Mouse (Mus musculus) Patski (cell line): ENCODE measurements at regions not wholly inside any gene's neighbourhood (a gene's known extent, or its start where the extent isn't known, plus 50 kb on each side); places are given as distances from the start of the nearest gene placed in this dataset.
A peak's percentile ranks its signal among the peaks of the same experiment; 100 is the strongest.

Experiments used
- ATAC-seq: fragments of 100-300 bp; one replicate; pipeline ENCODE4 v1.8.0; 2021
- CTCF ChIA-PET: fragments of 350-600 bp; sonication (Branson Sonifier 250); formaldehyde crosslinking; loops from one replicate; lab custom pipeline; 2022; ENCODE audit warnings: inconsistent platforms; lab: Charles Lee
- POLR2A ChIA-PET: fragments of 350-600 bp; sonication (Branson Sonifier 250); formaldehyde crosslinking; loops from one replicate; lab custom pipeline; 2022; ENCODE audit warnings: antibody characterized with exemption, inconsistent platforms; lab: Charles Lee
- DNase-seq: peaks from one replicate; pipeline ENCODE4 v3.0.0-alpha.2; 2011; ENCODE audit warnings: low read depth, low spot score
- H3K27me3 ChIP-seq: fragments of 371-371 bp; one replicate; pipeline ENCODE4 v1.5.1; 2021
- CTCF ChIP-seq: fragments of 100-300 bp; IDR thresholded peaks from one replicate; pipeline ENCODE4 v1.5.1; 2021
- in situ Hi-C: fragments of 300-500 bp; cut with MboI; formaldehyde crosslinking; loops from 3 replicates; pipeline ENCODE4 v1.11.1; 2018; ENCODE audit warnings: low pct_unique_long_range_greater_than_20kb, mixed read lengths

DNA sequence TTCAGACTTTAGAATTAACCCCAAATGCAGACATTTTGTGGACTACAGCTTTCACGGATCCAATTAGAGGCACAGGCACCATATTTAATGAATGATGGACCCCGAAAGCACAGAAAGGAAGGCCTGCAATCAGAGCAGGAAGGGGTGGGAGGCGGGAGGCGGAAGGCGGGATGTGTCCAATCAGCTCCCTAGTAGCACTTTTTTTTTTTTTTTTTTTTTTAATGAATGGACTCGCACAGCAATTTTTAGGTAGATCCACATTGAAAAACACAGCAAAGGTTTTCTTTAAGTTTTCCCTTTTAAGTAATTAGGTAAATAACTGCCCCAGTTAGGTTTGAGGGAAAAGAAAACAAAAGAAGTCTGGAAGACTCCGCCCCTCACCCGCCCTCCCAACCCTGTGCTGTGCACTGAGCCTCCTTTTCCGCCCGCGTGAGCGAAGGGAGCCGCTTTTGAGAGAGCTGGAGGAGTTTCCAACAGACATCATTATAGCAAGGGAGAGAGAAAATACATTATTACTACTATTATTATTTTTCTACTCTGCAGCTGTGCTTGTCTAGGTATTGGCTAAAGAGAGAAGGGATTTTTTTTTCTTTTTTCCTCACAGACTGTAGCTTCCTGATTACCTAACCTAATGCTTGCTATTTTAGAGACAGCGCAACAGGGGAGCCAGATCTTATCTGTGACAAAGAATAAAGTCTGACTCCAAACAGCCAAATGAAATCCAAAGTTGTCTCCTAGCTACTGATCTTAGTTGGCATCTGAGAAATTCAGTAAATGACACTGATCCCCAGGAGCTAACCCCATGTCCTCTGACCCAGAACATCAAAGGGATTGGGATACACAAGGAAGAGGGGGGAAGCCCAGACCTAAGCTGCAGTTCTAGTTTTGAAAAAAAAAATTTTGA, 232.0 kb upstream of the Sash1 start:
- ChIA-PET CTCF (no interaction called here), POLR2A (no interaction called here)
- in situ Hi-C loops: no loop called here
- peaks cover 14% of the 10 kb centered on the region for H3K27me3 ChIP-seq
- TF ChIP-seq CTCF: no peak
- DNase-seq: no peak
- ATAC-seq: no peak

DNA sequence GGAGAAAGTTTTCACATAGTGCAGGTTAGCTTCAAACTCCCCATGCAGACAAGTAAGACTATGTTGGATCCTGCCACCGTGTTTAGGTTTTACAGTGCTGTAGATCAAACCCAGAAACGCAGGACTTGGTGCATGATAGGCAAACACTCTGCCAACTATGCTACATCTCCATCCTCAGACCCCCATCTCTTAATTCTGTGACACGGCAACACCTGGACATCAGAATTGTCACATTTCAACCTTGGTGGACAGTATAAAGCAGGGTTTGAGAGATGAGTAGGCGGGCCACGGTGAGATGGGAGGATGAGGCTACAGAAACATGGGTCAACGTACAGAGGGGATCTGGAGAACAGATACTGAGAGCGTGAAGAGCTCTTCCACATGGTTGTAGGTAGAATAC, 231.3 kb upstream of the Sash1 start:
- peaks cover 14% of the 10 kb centered on the region for H3K27me3 ChIP-seq
- TF ChIP-seq CTCF: no peak
- ChIA-PET POLR2A (no interaction called here), CTCF (no interaction called here)
- no peak for ATAC-seq
- in situ Hi-C loops: no loop called here
- no peak for DNase-seq

DNA sequence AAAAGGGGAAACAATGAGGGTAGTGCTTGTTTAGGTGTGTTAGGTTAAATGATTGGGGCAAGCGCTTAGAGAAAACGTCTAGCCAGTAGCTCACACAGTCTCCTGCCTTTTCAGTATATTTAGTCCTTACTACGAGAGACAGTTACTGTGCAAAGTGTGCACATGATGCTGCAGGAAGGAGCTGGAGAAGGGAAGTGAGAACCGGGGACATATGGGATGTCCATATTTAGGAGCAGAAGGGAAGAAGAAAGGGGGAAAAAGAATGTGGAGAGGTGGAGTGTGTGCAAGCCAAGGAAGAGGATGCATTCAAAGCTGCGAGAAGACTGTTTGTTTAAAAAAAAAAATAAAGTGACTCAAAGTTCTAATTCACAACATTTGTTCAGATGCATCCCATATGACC, 227.8 kb upstream of the Sash1 start:
- TF ChIP-seq CTCF: no peak
- peaks cover 14% of the 10 kb centered on the region for H3K27me3 ChIP-seq
- ChIA-PET POLR2A (no interaction called here), CTCF (interaction anchor here (0.7 kb wide), 1 partner anchor 18 kb away, joined by 3 read pairs; no protein-coding TSS in a partner anchor)
- no peak for DNase-seq
- no peak for ATAC-seq
- in situ Hi-C loops: no loop called here

DNA sequence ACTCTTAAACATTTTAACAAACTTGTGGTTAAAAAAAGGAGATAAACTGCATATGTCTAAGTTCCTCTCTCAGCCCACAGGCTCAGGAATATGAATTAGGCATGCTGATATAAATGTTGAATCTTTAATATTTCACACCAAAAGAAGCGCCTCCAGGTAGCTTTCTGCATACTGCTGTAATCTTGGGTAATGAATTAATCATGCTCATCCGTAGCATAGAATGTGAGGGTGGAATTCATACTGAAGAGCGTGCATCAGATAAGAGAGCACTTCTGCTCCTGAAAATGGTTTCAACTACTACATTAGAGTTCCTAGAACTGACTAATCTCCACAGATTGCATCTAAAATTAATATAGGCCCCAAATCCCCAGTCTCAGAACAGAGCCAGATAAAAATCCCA, 225.2 kb upstream of the Sash1 start:
- ChIA-PET CTCF (no interaction called here), POLR2A (no interaction called here)
- DNase-seq (no peak), ATAC-seq (no peak)
- no peak for TF ChIP-seq CTCF
- H3K27me3 ChIP-seq: peaks cover 12% of the 10 kb centered on the region
- in situ Hi-C loops: no loop called here

DNA sequence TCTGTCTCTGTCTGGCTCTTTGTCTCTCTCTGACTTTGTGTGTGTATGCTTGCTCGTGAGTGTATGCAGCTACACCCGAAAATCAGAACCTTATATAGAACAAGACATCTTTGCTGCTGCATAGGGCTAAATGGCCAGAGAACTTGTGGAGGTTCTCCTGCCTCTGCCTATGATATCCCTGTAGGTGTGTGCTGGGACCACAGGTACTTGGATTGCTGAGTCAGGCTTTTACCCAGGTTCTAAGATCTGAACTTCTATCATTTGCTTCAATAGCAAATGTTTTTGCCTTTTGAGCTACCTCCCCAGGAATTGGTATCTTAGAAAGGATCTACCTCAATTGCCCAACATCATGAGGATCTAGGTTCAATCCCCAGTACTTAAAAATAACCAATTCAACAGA, 210.3 kb upstream of the Sash1 start:
- DNase-seq (no peak), ATAC-seq (no peak)
- in situ Hi-C loops: no loop called here
- TF ChIP-seq CTCF: no peak
- H3K27me3 ChIP-seq: peaks cover 11% of the 10 kb centered on the region
- POLR2A ChIA-PET: no interaction called here
- CTCF ChIA-PET: interaction anchor here (1.0 kb wide), 1 partner anchor 17 kb away, joined by 3 read pairs; no protein-coding TSS in a partner anchor

DNA sequence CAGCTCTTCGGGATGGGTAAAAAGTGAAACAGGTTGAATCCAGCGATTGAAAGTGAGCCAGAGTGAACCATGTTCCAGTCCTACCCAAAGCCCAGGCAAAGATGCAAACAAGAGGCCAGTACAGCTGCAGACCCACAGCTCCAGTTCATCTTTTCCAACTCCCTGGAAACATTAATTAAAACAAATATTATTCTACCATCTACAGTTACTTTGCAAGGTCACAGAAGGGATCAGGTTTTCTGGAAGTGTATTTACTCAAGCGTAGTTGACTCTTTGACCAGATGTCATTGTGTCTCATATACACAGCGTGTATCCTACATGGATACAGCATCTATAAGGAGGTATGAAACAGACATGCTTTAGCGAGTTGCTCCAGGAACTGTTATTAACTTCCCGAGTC, 209.3 kb upstream of the Sash1 start:
- CTCF ChIA-PET: interaction anchor here (1.0 kb wide), 1 partner anchor 18 kb away, joined by 3 read pairs; no protein-coding TSS in a partner anchor
- no peak for TF ChIP-seq CTCF
- H3K27me3 ChIP-seq: peaks cover 11% of the 10 kb centered on the region
- no peak for DNase-seq
- in situ Hi-C loops: no loop called here
- POLR2A ChIA-PET: no interaction called here
- ATAC-seq: no peak

DNA sequence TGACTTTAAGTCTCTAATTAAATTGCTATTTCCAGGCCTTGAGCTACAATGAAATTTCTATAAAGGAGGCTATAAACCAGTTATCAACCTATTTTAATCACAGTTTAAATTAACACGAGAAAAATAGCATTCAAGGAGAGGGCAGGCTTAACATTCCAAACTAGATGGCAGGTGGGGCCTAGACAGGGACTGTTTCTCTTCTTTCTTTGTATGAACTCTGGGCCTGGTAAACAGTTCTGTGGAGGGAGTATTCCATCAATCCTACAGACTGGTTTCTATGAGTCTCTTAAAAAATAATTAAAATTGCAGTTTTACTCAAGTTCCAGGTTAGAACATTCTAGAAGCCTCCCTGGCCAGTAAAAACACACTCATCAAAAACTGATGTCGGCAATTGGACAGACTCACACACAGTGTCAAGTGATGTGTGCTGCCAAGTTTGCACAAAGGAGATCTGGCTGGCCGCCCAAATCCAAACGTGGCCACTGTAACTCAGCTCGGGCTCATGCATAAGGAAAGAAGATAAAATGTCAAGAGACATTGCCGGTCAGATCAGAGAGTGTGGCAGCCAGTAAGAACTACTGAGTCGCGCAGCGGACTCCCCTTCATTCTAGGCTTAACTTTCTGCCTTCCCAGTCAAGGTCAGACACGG, 206.5 kb upstream of the Sash1 start:
- ChIA-PET POLR2A (no interaction called here), CTCF (no interaction called here)
- in situ Hi-C loops: no loop called here
- TF ChIP-seq CTCF: no peak
- no peak for DNase-seq
- H3K27me3 ChIP-seq: peaks cover 11% of the 10 kb centered on the region
- ATAC-seq: no peak

DNA sequence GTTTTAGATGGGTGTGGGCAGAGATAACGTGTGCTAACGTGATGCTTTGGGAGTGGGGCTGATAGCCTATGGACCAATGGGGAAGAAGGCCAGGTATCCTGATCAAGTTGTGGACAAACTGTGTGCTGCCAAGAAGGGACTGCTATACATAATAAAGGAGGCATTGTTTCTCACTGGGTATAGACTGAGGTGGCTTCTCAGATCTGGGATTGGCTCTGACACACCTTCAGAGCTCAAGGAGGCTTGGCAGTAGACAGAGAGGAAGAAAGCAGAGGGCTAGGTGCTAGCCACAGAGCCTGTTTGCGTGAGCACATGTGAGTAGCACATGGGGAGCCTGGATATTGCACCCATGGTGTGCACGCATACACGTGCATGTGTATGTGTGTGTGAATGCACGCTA, 205.1 kb upstream of the Sash1 start:
- ATAC-seq: no peak
- CTCF ChIA-PET: interaction anchor here (1.0 kb wide), 1 partner anchor 13 kb away, joined by 3 read pairs; no protein-coding TSS in a partner anchor
- no peak for TF ChIP-seq CTCF
- H3K27me3 ChIP-seq: peaks cover 11% of the 10 kb centered on the region
- POLR2A ChIA-PET: interaction anchor here (0.8 kb wide), 1 partner anchor 12 kb away, joined by 3 read pairs; no protein-coding TSS in a partner anchor
- DNase-seq: no peak
- in situ Hi-C loops: no loop called here

DNA sequence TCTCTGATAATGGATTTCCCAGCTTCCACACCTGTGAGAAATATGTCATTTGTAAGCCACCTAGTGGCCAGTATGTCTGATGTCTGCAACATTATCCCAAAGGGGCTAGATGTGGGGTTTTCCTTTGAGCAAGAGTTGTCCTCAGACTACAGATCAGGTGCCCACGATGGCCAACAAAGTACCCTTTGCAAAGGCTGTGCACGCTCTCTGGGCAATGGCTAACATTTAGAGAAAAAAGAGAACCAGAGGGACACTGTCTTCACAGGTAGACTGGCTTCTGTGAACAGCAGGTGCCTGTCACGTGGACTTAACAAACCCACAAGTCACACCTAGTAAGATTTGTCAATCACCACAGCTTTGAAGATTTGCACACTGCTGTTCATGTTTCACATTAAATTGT, 202.0 kb upstream of the Sash1 start:
- no peaks in the 10 kb centered on the region for H3K27me3 ChIP-seq
- no peak for ATAC-seq
- ChIA-PET CTCF (no interaction called here), POLR2A (no interaction called here)
- no peak for DNase-seq
- in situ Hi-C loops: no loop called here
- peak; percentile 19 for TF ChIP-seq CTCF

DNA sequence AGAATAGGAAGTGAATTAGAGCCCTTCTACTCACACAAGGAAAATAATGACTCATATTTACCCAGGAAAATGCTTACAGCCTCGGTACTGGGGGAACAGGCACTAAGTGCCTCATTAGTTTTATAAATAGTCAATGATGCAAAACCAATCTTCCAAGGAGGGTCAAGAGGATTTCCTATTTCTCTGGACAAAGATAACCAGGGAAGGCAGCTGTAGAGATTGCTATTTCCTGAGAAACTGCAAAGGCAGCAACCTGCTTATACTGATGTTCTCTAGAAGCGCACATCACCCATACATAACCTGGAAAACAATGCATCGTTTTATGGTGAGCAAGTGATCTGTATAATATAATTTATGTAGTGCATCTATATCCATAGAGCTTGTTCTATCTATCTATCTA, 201.3 kb upstream of the Sash1 start:
- no peak for DNase-seq
- CTCF ChIA-PET: no interaction called here
- no peak for TF ChIP-seq CTCF
- POLR2A ChIA-PET: no interaction called here
- in situ Hi-C loops: no loop called here
- H3K27me3 ChIP-seq: no peaks in the 10 kb centered on the region
- no peak for ATAC-seq

DNA sequence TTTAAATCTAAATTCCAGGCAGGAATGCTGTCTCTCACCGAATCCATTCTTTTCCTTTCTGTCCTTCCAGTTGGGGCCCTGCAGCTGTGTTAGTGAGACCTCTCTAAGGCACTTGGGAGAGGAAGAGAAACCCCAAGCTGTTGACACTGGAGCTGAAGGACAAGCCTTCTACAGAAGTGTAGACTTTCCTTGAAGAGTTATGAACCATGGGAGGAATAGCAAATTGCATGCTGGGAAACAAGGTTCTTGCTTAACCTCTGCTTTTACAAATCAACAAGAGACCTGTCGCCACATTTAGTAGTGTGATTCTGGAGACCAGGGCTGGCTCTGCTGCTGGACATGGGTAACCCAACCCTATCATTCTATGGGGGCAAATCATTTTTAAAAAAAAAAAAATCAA, 200.8 kb upstream of the Sash1 start:
- DNase-seq (no peak), ATAC-seq (no peak)
- H3K27me3 ChIP-seq: peaks cover under 1% of the 10 kb centered on the region
- in situ Hi-C loops: no loop called here
- POLR2A ChIA-PET: no interaction called here
- CTCF ChIA-PET: no interaction called here
- no peak for TF ChIP-seq CTCF
